Mouse (Mus musculus): ENCODE results near the gene Timp2. TPM values are rescaled to one million over a fixed set of nuclear protein-coding genes. Genes with fewer than 3 reads are reported as not detected.

Gene Timp2
- polyA plus RNA-seq, 1 experiment from 2014 or later = 30.9 TPM

DNA sequence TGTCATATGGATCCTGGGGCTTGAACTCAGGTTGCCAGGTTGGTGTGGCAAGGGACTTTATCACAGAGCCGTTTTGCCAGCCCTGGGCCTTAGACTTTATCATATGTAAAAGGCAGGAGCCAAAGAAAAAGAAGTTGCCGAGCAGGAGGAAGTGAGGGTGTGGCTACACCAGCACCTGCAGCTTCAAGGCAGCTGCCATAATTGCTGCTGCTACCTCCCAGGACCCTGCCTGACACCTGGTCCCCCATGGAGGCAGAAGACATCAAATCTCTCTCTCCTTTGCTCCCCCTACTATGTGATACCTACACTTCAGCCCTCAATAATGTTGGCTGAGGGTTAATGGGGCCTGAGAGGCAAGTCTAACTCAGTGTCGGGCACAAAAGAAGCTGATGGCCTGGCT, 7.1 kb downstream of the Timp2 start:
- Histone ChIP-seq H3K27ac (ENCODE audit: low read length) (0 out of 2 replicates have a peak overlapping the region, but pooled peaks have one; percentile 20), H3K36me3 (ENCODE audit: control insufficient read depth, insufficient read depth, low read length) (no peaks in the 10 kb centered on the region), H3K4me2 (ENCODE audit: low read depth, low read length) (no peak overlapping the region), H3K9me3 (ENCODE audit: control insufficient read depth, low read length) (no peaks in the 10 kb centered on the region), H3K4me3 (ENCODE audit: low read length) (no peak overlapping the region), H3K27me3 (replicated peaks; ENCODE audit: control insufficient read depth, insufficient read depth, low read length) (no peaks in the 10 kb centered on the region), H3K4me1 (ENCODE audit: control insufficient read depth, insufficient read depth, low read length) (peaks cover 29% of the 10 kb centered on the region), H3K9ac (ENCODE audit: low read depth, low read length) (peak overlapping the region; percentile 17; the same call in 1 of the 2 replicates)
- ATAC-seq = 0 out of 2 replicates have a peak, but pooled peaks have one; percentile 16
- WGBS = 46% methylated on average over 3 of the region's 3 CpGs

DNA sequence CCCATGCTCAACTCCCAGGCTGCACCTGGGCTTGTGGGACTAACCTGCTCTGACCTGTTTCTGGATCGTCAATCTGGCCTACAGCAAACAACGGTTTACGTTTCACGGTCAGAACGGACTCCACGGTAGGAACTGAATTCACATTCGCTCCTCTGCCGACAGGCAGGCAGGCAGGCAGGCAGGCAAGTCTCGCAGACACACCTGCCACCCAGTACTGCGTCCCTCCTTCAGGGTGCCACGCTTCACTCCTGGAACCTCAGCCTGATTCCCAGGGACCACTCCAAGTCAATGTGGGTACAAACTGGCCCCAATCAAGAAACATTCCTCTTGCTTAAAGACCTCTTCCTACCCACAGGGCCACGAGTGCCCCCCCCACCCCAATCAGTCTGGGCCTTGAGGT, 7.6 kb downstream of the Timp2 start:
- Histone ChIP-seq H3K4me1 (ENCODE audit: control insufficient read depth, insufficient read depth, low read length) (peaks cover 29% of the 10 kb centered on the region), H3K27ac (ENCODE audit: low read length) (no peak overlapping the region), H3K4me3 (ENCODE audit: low read length) (no peak overlapping the region), H3K27me3 (replicated peaks; ENCODE audit: control insufficient read depth, insufficient read depth, low read length) (no peaks in the 10 kb centered on the region), H3K9me3 (ENCODE audit: control insufficient read depth, low read length) (no peaks in the 10 kb centered on the region), H3K9ac (ENCODE audit: low read depth, low read length) (no peak overlapping the region), H3K4me2 (ENCODE audit: low read depth, low read length) (no peak overlapping the region), H3K36me3 (ENCODE audit: control insufficient read depth, insufficient read depth, low read length) (no peaks in the 10 kb centered on the region)
- ATAC-seq = no peak
- WGBS = 87% methylated on average over 12 of the region's 12 CpGs

DNA sequence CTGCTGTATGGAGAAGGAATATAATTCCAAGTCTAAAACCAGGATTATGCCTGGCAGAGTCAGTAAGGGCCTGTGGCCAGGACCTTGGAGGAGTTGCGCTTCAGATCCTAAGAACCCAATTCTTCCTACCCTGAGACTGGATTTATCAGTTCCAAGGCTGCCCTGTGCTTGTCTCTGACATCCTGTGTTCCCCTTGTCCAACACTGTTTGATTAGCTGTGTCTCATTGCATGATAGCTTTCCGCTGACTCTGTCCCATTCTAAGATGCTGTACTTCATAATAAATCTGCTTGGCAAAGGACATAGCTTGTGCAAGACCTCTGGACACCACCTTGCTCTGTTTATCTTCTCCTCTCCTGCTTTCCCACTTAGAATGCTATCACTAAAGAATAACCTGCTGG, 8.1 kb downstream of the Timp2 start:
- H3K4me2 ChIP-seq (ENCODE audit: low read depth, low read length) = no peak overlapping the region
- H3K9ac ChIP-seq (ENCODE audit: low read depth, low read length) = no peak overlapping the region
- H3K27ac ChIP-seq (ENCODE audit: low read length) = no peak overlapping the region
- no peaks in the 10 kb centered on the region for H3K36me3 ChIP-seq (ENCODE audit: control insufficient read depth, insufficient read depth, low read length)
- H3K4me1 ChIP-seq (ENCODE audit: control insufficient read depth, insufficient read depth, low read length) = peaks cover 29% of the 10 kb centered on the region
- no peaks in the 10 kb centered on the region for H3K9me3 ChIP-seq (ENCODE audit: control insufficient read depth, low read length)
- no peaks in the 10 kb centered on the region for H3K27me3 ChIP-seq (replicated peaks; ENCODE audit: control insufficient read depth, insufficient read depth, low read length)
- H3K4me3 ChIP-seq (ENCODE audit: low read length) = no peak overlapping the region
- WGBS = 94% methylated on average over 2 of the region's 2 CpGs
- ATAC-seq = no peak

DNA sequence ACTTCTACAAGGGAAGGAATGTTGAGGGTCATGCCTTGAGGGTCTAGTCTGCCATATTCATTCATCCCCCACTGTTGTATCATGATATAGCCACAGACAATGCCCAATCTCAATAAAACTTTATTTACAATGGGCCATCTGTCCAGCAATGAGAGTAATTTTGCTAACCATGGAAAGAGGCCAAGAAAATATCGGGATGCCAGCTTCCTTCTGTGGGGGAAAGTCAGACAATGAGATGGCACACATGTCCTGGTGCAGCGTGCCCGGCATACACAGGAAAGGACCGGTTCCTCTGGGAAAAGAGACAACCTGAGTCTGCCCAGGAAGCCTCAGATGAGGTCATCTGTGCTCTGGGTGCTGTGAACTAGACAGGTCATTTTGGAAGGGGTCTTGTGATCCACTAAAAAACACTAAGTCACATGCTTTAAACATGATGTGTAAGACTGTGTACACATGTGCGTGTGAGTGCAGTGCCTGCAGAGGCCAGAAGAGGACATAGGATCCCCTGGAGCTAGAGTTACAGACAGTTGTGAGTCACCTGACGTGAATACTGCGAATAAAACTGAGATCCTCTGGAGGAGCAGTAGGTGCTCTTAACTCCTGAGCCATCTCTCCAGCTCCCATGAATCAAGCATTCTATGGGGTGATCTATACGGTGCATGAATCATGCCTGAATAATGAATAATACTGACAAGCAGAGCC, 9.0 kb downstream of the Timp2 start:
- H3K27me3 ChIP-seq (replicated peaks; ENCODE audit: control insufficient read depth, insufficient read depth, low read length) = no peaks in the 10 kb centered on the region
- no peak overlapping the region for H3K4me3 ChIP-seq (ENCODE audit: low read length)
- no peaks in the 10 kb centered on the region for H3K9me3 ChIP-seq (ENCODE audit: control insufficient read depth, low read length)
- no peak for ATAC-seq
- 0 out of 2 replicates have a peak overlapping the region, but pooled peaks have one; percentile 9 for H3K27ac ChIP-seq (ENCODE audit: low read length)
- no peak overlapping the region for H3K9ac ChIP-seq (ENCODE audit: low read depth, low read length)
- peaks cover 34% of the 10 kb centered on the region for H3K4me1 ChIP-seq (ENCODE audit: control insufficient read depth, insufficient read depth, low read length)
- H3K36me3 ChIP-seq (ENCODE audit: control insufficient read depth, insufficient read depth, low read length) = no peaks in the 10 kb centered on the region
- H3K4me2 ChIP-seq (ENCODE audit: low read depth, low read length) = no peak overlapping the region
- WGBS = 82% methylated on average over 8 of the region's 8 CpGs

GRCm38 (mm10) chr11:118345693-118346092, 9.8 kb downstream of the Timp2 start:
- Histone ChIP-seq H3K9ac (ENCODE audit: low read depth, low read length) (no peak overlapping the region), H3K4me3 (ENCODE audit: low read length) (no peak overlapping the region), H3K4me2 (ENCODE audit: low read depth, low read length) (no peak overlapping the region), H3K36me3 (ENCODE audit: control insufficient read depth, insufficient read depth, low read length) (no peaks in the 10 kb centered on the region), H3K27ac (ENCODE audit: low read length) (peak overlapping the region; percentile 9; the same call in 1 of the 2 replicates), H3K9me3 (ENCODE audit: control insufficient read depth, low read length) (no peaks in the 10 kb centered on the region), H3K4me1 (ENCODE audit: control insufficient read depth, insufficient read depth, low read length) (peaks cover 34% of the 10 kb centered on the region), H3K27me3 (replicated peaks; ENCODE audit: control insufficient read depth, insufficient read depth, low read length) (no peaks in the 10 kb centered on the region)
- WGBS = 45% methylated on average over 4 of the region's 4 CpGs
- ATAC-seq = no peak; the same call in 1 of the 2 replicates

GRCm38 (mm10) chr11:118343629-118344028, 11.9 kb downstream of the Timp2 start:
- H3K9ac ChIP-seq (ENCODE audit: low read depth, low read length) = no peak overlapping the region
- H3K4me2 ChIP-seq (ENCODE audit: low read depth, low read length) = no peak overlapping the region
- H3K4me1 ChIP-seq (ENCODE audit: control insufficient read depth, insufficient read depth, low read length) = peaks cover 24% of the 10 kb centered on the region
- ATAC-seq = no peak
- H3K27me3 ChIP-seq (replicated peaks; ENCODE audit: control insufficient read depth, insufficient read depth, low read length) = no peaks in the 10 kb centered on the region
- no peaks in the 10 kb centered on the region for H3K9me3 ChIP-seq (ENCODE audit: control insufficient read depth, low read length)
- no peaks in the 10 kb centered on the region for H3K36me3 ChIP-seq (ENCODE audit: control insufficient read depth, insufficient read depth, low read length)
- whole genome bisulfite sequencing = 69% methylated on average over 2 of the region's 2 CpGs
- H3K27ac ChIP-seq (ENCODE audit: low read length) = no peak overlapping the region
- no peak overlapping the region for H3K4me3 ChIP-seq (ENCODE audit: low read length)

DNA sequence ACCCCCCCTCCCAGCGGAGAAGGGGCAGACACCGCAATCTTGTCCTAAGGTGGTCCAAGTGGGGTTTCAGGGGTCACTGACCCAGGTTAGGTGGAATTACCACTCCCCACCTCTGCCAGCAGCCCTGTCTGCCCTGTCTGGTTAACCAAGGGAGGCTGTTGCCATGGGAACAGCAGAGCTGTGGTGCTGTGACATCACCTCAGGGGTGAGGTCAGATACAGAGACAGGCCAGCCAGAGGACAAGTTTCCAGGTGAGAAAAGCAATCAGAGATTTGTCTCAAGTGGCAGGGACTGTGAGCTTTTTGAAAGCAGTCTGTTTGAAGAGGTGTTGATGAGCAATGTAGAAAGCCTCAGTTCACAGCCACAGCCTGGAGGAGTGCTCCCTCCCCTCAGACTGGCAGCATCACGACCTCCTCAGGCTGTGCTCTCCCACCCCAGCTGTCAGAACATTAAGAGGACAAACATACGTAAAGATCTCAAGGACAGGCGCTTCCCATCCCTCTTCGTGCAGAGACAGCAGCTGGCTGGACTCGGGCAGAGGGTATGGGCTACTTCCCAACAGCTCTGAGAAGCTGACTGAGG, 13.0 kb downstream of the Timp2 start, which contains the start of gene Cep295nl:
TSS of gene Cep295nl (minus strand) at position 101 of the 582 bp plus-strand sequence.
- no peak for ATAC-seq
- peaks cover 19% of the 10 kb centered on the region for H3K4me1 ChIP-seq (ENCODE audit: control insufficient read depth, insufficient read depth, low read length)
- 33% methylated on average over 7 of the region's 7 CpGs for WGBS

GRCm38 (mm10) chr11:118337491-118338168, 17.9 kb downstream of the Timp2 start:
- no peak for ATAC-seq
- WGBS = 69% methylated on average over 8 of the region's 8 CpGs
- Histone ChIP-seq H3K4me1 (ENCODE audit: control insufficient read depth, insufficient read depth, low read length) (peaks cover 4% of the 10 kb centered on the region; the same call in 1 of the 2 replicates), H3K4me2 (ENCODE audit: low read depth, low read length) (no peak overlapping the region), H3K27ac (ENCODE audit: low read length) (no peak overlapping the region), H3K9ac (ENCODE audit: low read depth, low read length) (no peak overlapping the region), H3K4me3 (ENCODE audit: low read length) (no peak overlapping the region), H3K9me3 (ENCODE audit: control insufficient read depth, low read length) (no peaks in the 10 kb centered on the region), H3K27me3 (replicated peaks; ENCODE audit: control insufficient read depth, insufficient read depth, low read length) (no peaks in the 10 kb centered on the region), H3K36me3 (ENCODE audit: control insufficient read depth, insufficient read depth, low read length) (no peaks in the 10 kb centered on the region)

More for the DNA sequence above, 13.0 kb downstream of the Timp2 start, which contains the start of gene Cep295nl:
- H3K9me3 ChIP-seq (ENCODE audit: control insufficient read depth, low read length) = no peaks in the 10 kb centered on the region
- no peak within 1 kb of the TSS for H3K4me3 ChIP-seq (ENCODE audit: low read length)
- H3K9ac ChIP-seq (ENCODE audit: low read depth, low read length) = 0 out of 2 replicates have a peak within 1 kb of the TSS, but pooled peaks have one; percentile 2
- H3K36me3 ChIP-seq (ENCODE audit: control insufficient read depth, insufficient read depth, low read length) = no peaks in the 10 kb centered on the region
- H3K4me2 ChIP-seq (ENCODE audit: low read depth, low read length) = no peak within 1 kb of the TSS
- no peaks in the 10 kb centered on the region for H3K27me3 ChIP-seq (replicated peaks; ENCODE audit: control insufficient read depth, insufficient read depth, low read length)
- no peak within 1 kb of the TSS for H3K27ac ChIP-seq (ENCODE audit: low read length)

GRCm38 (mm10) chr11:118333431-118333830, 22.1 kb downstream of the Timp2 start:
- no peak overlapping the region for H3K27ac ChIP-seq (ENCODE audit: low read length)

More at GRCm38 (mm10) chr11:118333431-118333830, 22.1 kb downstream of the Timp2 start:
- Histone ChIP-seq H3K9ac (ENCODE audit: low read depth, low read length) (no peak overlapping the region), H3K9me3 (ENCODE audit: control insufficient read depth, low read length) (no peaks in the 10 kb centered on the region), H3K4me2 (ENCODE audit: low read depth, low read length) (no peak overlapping the region), H3K27me3 (replicated peaks; ENCODE audit: control insufficient read depth, insufficient read depth, low read length) (no peaks in the 10 kb centered on the region), H3K4me1 (ENCODE audit: control insufficient read depth, insufficient read depth, low read length) (no peaks in the 10 kb centered on the region), H3K36me3 (ENCODE audit: control insufficient read depth, insufficient read depth, low read length) (no peaks in the 10 kb centered on the region), H3K4me3 (ENCODE audit: low read length) (no peak overlapping the region)
- 89% methylated on average over 17 of the region's 17 CpGs for WGBS
- no peak for ATAC-seq
